Mouse (Mus musculus): ENCODE data around the gene Tmem117. TPM values are rescaled to one million over a fixed set of nuclear protein-coding genes. Genes with fewer than 3 reads are reported as not detected.

Tmem117 gene
- total and polyA plus RNA-seq, 3 experiments = not detected

- Histone ChIP-seq H3K9me3 (replicated peaks; ENCODE audit: insufficient read depth, low read length) (no peaks in the 10 kb centered on the region), H3K4me1 (ENCODE audit: control insufficient read depth in 1 of 2, insufficient read depth in 2 of 2, low read length in 2 of 2) (no peaks in the 10 kb centered on the region), H3K27ac (ENCODE audit: control insufficient read depth, low read depth, low read length) (no peak overlapping the region), H3K9ac (ENCODE audit: control insufficient read depth, low read depth, low read length, poor library complexity, severe bottlenecking) (no peak overlapping the region), H3K79me2 (ENCODE audit: control insufficient read depth, insufficient read depth, low read length, poor library complexity) (no peaks in the 10 kb centered on the region), H3K36me3 (ENCODE audit: control insufficient read depth in 1 of 2, insufficient read depth in 2 of 2, low read length in 2 of 2) (no peaks in the 10 kb centered on the region), H3K27me3 (ENCODE audit: control insufficient read depth in 1 of 2, insufficient read depth in 2 of 2, low read length in 2 of 2) (no peaks in the 10 kb centered on the region), H3K4me3 (ENCODE audit: control insufficient read depth in 1 of 2, insufficient read depth in 1 of 2, low read depth in 2 of 2, low read length in 2 of 2) (no peak overlapping the region)
- no peak for DNase-seq (ENCODE audit: low read depth, low spot score)
- TF ChIP-seq RCOR1 (IDR thresholded peaks at IDR 0.05; ENCODE audit: low read depth, low read length) = no peak
- no peak for TF ChIP-seq MAFK (IDR thresholded peaks at IDR 0.05; ENCODE audit: borderline replicate concordance, low read depth, low read length)
- no peak for TF ChIP-seq MYB (IDR thresholded peaks at IDR 0.05; ENCODE audit: low read depth, low read length)
- no peak for TF ChIP-seq UBTF (IDR thresholded peaks at IDR 0.05; ENCODE audit: borderline replicate concordance, insufficient read depth, low read depth, low read length)
- no peak for TF ChIP-seq MAZ (IDR thresholded peaks at IDR 0.05; ENCODE audit: low read depth, low read length)
These were observed 366.3 kb downstream of the Tmem117 start for GRCm38 (mm10) chr15:94995352-94995751.

- TF ChIP-seq E2F4 (IDR thresholded peaks at IDR 0.05; ENCODE audit: borderline replicate concordance, low read depth, low read length) (no peak), RCOR1 (IDR thresholded peaks at IDR 0.05; ENCODE audit: low read depth, low read length) (no peak), SMC3 (IDR thresholded peaks at IDR 0.05; ENCODE audit: low read depth, low read length) (no peak), ZMIZ1 (IDR thresholded peaks at IDR 0.05; ENCODE audit: low read depth, low read length) (no peak), USF2 (IDR thresholded peaks at IDR 0.05; ENCODE audit: borderline replicate concordance in 1 of 2, insufficient read depth in 1 of 2, low read depth in 1 of 2, low read length in 2 of 2) (no peak), MAZ (IDR thresholded peaks at IDR 0.05; ENCODE audit: low read depth, low read length) (no peak), ELF1 (IDR thresholded peaks at IDR 0.05; ENCODE audit: low read depth, low read length) (no peak), MAX (IDR thresholded peaks at IDR 0.05; ENCODE audit: low read length) (no peak)
These were observed 376.2 kb downstream of the Tmem117 start for GRCm38 (mm10) chr15:95005121-95005824.

GRCm38 (mm10) chr15:95022251-95022650 lies 393.2 kb downstream of the Tmem117 start:
- no peaks in the 10 kb centered on the region for H3K4me1 ChIP-seq (ENCODE audit: control insufficient read depth in 1 of 2, insufficient read depth in 2 of 2, low read length in 2 of 2)
- H3K27ac ChIP-seq (ENCODE audit: control insufficient read depth, low read depth, low read length) = no peak overlapping the region
- H3K9ac ChIP-seq (ENCODE audit: control insufficient read depth, low read depth, low read length, poor library complexity, severe bottlenecking) = no peak overlapping the region
- no peaks in the 10 kb centered on the region for H3K36me3 ChIP-seq (ENCODE audit: control insufficient read depth in 1 of 2, insufficient read depth in 2 of 2, low read length in 2 of 2)
- no peaks in the 10 kb centered on the region for H3K27me3 ChIP-seq (ENCODE audit: control insufficient read depth in 1 of 2, insufficient read depth in 2 of 2, low read length in 2 of 2)
- DNase-seq (ENCODE audit: low read depth, low spot score) = no peak
- no peaks in the 10 kb centered on the region; the same call in 1 of the 2 replicates for H3K9me3 ChIP-seq (replicated peaks; ENCODE audit: insufficient read depth, low read length)
- TF ChIP-seq ZMIZ1 (IDR thresholded peaks at IDR 0.05; ENCODE audit: low read depth, low read length) = no peak
- no peak for TF ChIP-seq MAFK (IDR thresholded peaks at IDR 0.05; ENCODE audit: borderline replicate concordance, low read depth, low read length)
- TF ChIP-seq POLR2AphosphoS5 (IDR thresholded peaks at IDR 0.05; ENCODE audit: borderline replicate concordance, low read depth, low read length) = no peak
- TF ChIP-seq KAT2A (conservative IDR thresholded peaks at IDR 0.05; ENCODE audit: low read depth, low read length) = no peak
- no peak for TF ChIP-seq MYB (IDR thresholded peaks at IDR 0.05; ENCODE audit: low read depth, low read length)
- no peak for TF ChIP-seq SMC3 (IDR thresholded peaks at IDR 0.05; ENCODE audit: low read depth, low read length)
- no peak for TF ChIP-seq POLR2A (IDR thresholded peaks at IDR 0.05; ENCODE audit: control insufficient read depth in 1 of 2, insufficient read depth in 1 of 2, low read depth in 1 of 2, low read length in 2 of 2, poor library complexity in 1 of 2)
- H3K79me2 ChIP-seq (ENCODE audit: control insufficient read depth, insufficient read depth, low read length, poor library complexity) = no peaks in the 10 kb centered on the region
- H3K4me3 ChIP-seq (ENCODE audit: control insufficient read depth in 1 of 2, insufficient read depth in 1 of 2, low read depth in 2 of 2, low read length in 2 of 2) = no peak overlapping the region

More at GRCm38 (mm10) chr15:95005121-95005824, 376.2 kb downstream of the Tmem117 start:
- no peaks in the 10 kb centered on the region for H3K36me3 ChIP-seq (ENCODE audit: control insufficient read depth in 1 of 2, insufficient read depth in 2 of 2, low read length in 2 of 2)
- H3K79me2 ChIP-seq (ENCODE audit: control insufficient read depth, insufficient read depth, low read length, poor library complexity) = no peaks in the 10 kb centered on the region
- H3K27me3 ChIP-seq (ENCODE audit: control insufficient read depth in 1 of 2, insufficient read depth in 2 of 2, low read length in 2 of 2) = no peaks in the 10 kb centered on the region
- no peak overlapping the region for H3K27ac ChIP-seq (ENCODE audit: control insufficient read depth, low read depth, low read length)
- DNase-seq (ENCODE audit: low read depth, low spot score) = no peak
- no peak overlapping the region for H3K4me3 ChIP-seq (ENCODE audit: control insufficient read depth in 1 of 2, insufficient read depth in 1 of 2, low read depth in 2 of 2, low read length in 2 of 2)
- no peak overlapping the region for H3K9ac ChIP-seq (ENCODE audit: control insufficient read depth, low read depth, low read length, poor library complexity, severe bottlenecking)
- H3K4me1 ChIP-seq (ENCODE audit: control insufficient read depth in 1 of 2, insufficient read depth in 2 of 2, low read length in 2 of 2) = no peaks in the 10 kb centered on the region
- H3K9me3 ChIP-seq (replicated peaks; ENCODE audit: insufficient read depth, low read length) = no peaks in the 10 kb centered on the region
